Mouse (Mus musculus): ENCODE measurements at regions not wholly inside any gene's neighbourhood (a gene's known extent, or its start where the extent isn't known, plus 50 kb on each side); places are given as distances from the start of the nearest gene placed in this dataset.

DNA sequence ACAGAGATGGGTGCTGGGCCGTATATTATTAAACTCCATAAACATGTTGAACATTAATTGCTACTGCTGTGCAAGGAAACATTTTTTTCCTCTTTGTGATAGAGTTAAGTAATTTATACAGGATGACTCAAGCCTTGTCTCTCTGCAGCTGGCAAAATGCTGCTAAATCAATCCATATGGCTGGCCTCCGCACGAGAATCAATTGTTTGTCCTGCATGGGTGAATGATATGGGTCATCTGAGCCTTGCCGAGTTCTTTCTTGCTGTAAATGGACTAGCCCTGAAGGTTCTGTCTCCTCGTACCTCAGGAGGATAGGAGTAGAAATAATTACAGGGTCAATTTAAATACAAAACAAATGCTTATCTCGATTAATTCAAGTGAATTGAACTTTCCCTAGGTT lies 591.6 kb downstream of the Slc4a3 start:
- WGBS, result 17% methylated on average over 6 of the region's 6 CpGs
- Histone ChIP-seq H3K4me2 (ENCODE audit: low read depth, low read length) (no peak overlapping the region), H3K4me3 (ENCODE audit: low read depth, low read length) (no peak overlapping the region), H3K4me1 (ENCODE audit: control insufficient read depth, insufficient read depth, low read length) (no peaks in the 10 kb centered on the region; the same call in 1 of the 2 replicates), H3K27me3 (ENCODE audit: control insufficient read depth, insufficient read depth, low read length) (no peaks in the 10 kb centered on the region), H3K9me3 (ENCODE audit: control insufficient read depth, low read length) (no peaks in the 10 kb centered on the region), H3K27ac (ENCODE audit: low read depth, low read length) (no peak overlapping the region), H3K36me3 (ENCODE audit: control insufficient read depth, insufficient read depth, low read length) (no peaks in the 10 kb centered on the region), H3K9ac (replicated peaks; ENCODE audit: low read depth, low read length) (no peak overlapping the region)
- ATAC-seq (ENCODE audit: low read depth), result no peak; the same call in 1 of the 2 replicates

DNA sequence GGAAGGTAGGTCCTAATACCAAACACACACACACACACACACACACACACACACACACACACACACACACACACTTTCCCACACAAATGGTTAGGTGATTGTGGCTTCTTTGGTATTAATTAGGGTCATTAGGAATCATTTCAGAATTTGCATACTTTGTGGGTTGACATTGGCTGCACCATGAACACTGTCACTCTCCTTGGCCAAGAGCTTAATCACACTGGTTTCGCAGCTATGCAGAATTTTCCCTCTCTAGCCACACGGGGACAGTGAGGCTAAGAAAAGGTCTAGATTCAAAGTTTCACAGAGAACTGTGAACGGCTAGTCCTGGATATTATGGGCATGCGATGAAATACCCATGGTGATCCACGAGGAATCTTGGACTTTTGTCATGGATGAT lies 597.5 kb downstream of the Slc4a3 start:
- Histone ChIP-seq H3K27ac (ENCODE audit: low read depth, low read length) (no peak overlapping the region), H3K4me2 (ENCODE audit: low read depth, low read length) (no peak overlapping the region), H3K36me3 (ENCODE audit: control insufficient read depth, insufficient read depth, low read length) (no peaks in the 10 kb centered on the region), H3K4me1 (ENCODE audit: control insufficient read depth, insufficient read depth, low read length) (no peaks in the 10 kb centered on the region), H3K27me3 (ENCODE audit: control insufficient read depth, insufficient read depth, low read length) (no peaks in the 10 kb centered on the region), H3K9ac (replicated peaks; ENCODE audit: low read depth, low read length) (no peak overlapping the region), H3K4me3 (ENCODE audit: low read depth, low read length) (no peak overlapping the region), H3K9me3 (ENCODE audit: control insufficient read depth, low read length) (no peaks in the 10 kb centered on the region)
- ATAC-seq (ENCODE audit: low read depth), result no peak
- WGBS, result 76% methylated on average over 5 of the region's 5 CpGs

DNA sequence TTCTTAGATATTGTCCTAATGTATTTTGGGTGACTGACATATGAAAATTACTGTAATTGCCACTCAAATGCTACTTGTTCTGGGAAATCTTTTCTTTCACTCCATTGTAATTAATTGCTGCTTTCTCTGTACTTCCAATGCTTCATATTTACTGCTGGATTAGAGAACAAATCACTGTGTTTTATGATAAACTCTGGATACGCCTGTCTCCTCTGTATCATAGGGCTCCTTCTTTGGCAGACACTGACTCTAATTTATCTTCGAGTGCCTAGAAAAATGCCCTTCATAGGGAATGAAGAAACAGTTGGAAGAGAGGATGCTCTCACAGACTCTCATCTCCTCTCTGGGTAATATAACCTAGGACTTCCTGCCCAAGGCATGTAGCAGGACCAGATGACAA lies 602.9 kb downstream of the Slc4a3 start:
- Histone ChIP-seq H3K9ac (replicated peaks; ENCODE audit: low read depth, low read length) (no peak overlapping the region), H3K4me2 (ENCODE audit: low read depth, low read length) (no peak overlapping the region), H3K27me3 (ENCODE audit: control insufficient read depth, insufficient read depth, low read length) (no peaks in the 10 kb centered on the region), H3K27ac (ENCODE audit: low read depth, low read length) (no peak overlapping the region), H3K4me1 (ENCODE audit: control insufficient read depth, insufficient read depth, low read length) (no peaks in the 10 kb centered on the region), H3K9me3 (ENCODE audit: control insufficient read depth, low read length) (no peaks in the 10 kb centered on the region), H3K4me3 (ENCODE audit: low read depth, low read length) (no peak overlapping the region), H3K36me3 (ENCODE audit: control insufficient read depth, insufficient read depth, low read length) (no peaks in the 10 kb centered on the region)
- no peak for ATAC-seq (ENCODE audit: low read depth)
- WGBS, result 84% methylated on average over 2 of the region's 2 CpGs

DNA sequence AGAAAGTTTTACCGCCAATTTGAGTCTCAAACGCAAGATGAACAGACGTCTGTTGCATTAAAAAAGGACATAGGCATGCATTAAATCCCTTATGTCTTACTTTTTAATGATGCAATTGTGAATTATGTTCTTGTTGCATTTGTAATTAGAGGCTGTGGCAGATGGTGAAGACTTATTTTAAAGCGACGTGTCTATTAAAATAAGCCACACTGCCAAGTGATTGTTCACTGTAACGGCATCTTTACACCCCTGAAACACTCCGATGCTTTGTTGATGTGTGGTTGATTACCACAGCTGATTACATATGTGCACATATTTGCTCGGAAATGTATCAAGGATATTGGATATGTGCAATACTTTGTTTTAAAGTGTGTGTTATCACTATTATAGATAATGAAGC lies 610.2 kb downstream of the Slc4a3 start:
- Histone ChIP-seq H3K4me1 (ENCODE audit: control insufficient read depth, insufficient read depth, low read length) (no peaks in the 10 kb centered on the region), H3K36me3 (ENCODE audit: control insufficient read depth, insufficient read depth, low read length) (no peaks in the 10 kb centered on the region), H3K4me3 (ENCODE audit: low read depth, low read length) (no peak overlapping the region), H3K9me3 (ENCODE audit: control insufficient read depth, low read length) (no peaks in the 10 kb centered on the region), H3K9ac (replicated peaks; ENCODE audit: low read depth, low read length) (no peak overlapping the region), H3K27me3 (ENCODE audit: control insufficient read depth, insufficient read depth, low read length) (no peaks in the 10 kb centered on the region), H3K27ac (ENCODE audit: low read depth, low read length) (no peak overlapping the region), H3K4me2 (ENCODE audit: low read depth, low read length) (no peak overlapping the region)
- no peak for ATAC-seq (ENCODE audit: low read depth)
- 43% methylated on average over 8 of the region's 8 CpGs for WGBS

DNA sequence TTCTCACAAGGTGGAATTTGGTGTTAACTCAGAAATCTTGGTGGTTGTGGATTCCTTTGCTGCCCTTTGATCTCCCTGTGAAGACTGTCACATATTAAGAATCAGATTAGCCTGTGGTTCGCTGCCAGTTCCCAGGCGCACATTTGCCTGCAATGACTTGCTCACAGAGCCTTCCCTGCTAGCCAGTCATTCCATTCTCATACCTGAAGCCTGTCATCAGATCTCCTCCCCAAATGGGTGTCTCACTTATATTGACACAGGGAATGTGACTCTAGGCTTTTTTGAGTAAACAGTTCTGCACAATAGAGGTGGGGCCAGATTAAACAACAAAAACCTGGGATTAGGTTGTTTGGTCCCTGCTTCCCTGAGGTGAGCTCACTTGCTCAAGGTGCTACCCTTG lies 621.4 kb downstream of the Slc4a3 start:
- no peaks in the 10 kb centered on the region for H3K27me3 ChIP-seq (ENCODE audit: control insufficient read depth, insufficient read depth, low read length)
- H3K9me3 ChIP-seq (ENCODE audit: control insufficient read depth, low read length), result no peaks in the 10 kb centered on the region
- no peak overlapping the region for H3K4me2 ChIP-seq (ENCODE audit: low read depth, low read length)
- H3K9ac ChIP-seq (replicated peaks; ENCODE audit: low read depth, low read length), result no peak overlapping the region
- H3K4me3 ChIP-seq (ENCODE audit: low read depth, low read length), result no peak overlapping the region
- H3K4me1 ChIP-seq (ENCODE audit: control insufficient read depth, insufficient read depth, low read length), result no peaks in the 10 kb centered on the region
- no peak for ATAC-seq (ENCODE audit: low read depth)
- no peaks in the 10 kb centered on the region for H3K36me3 ChIP-seq (ENCODE audit: control insufficient read depth, insufficient read depth, low read length)
- 79% methylated on average over 2 of the region's 2 CpGs for WGBS
- H3K27ac ChIP-seq (ENCODE audit: low read depth, low read length), result no peak overlapping the region

DNA sequence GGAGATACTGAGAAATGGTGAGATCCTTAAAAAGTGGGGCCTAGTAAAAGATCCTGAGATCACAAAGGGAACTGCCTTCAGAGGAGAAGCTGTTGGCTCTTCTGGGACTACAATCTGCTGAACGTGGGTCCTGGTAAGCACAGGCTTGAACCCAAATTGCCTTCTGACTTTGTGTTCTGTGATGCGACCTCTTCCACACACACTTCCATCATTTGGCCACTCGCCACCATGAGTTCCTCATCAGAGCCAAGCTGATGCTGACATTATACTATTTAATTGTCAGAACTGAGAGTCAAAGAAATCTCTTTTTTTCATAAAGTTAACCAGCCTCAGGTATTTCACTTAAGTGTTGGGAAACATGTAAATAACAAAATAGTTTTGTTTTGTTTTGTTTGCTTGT lies 635.1 kb downstream of the Slc4a3 start:
- no peaks in the 10 kb centered on the region for H3K4me1 ChIP-seq (ENCODE audit: control insufficient read depth, insufficient read depth, low read length)
- no peaks in the 10 kb centered on the region for H3K27me3 ChIP-seq (ENCODE audit: control insufficient read depth, insufficient read depth, low read length)
- H3K9ac ChIP-seq (replicated peaks; ENCODE audit: low read depth, low read length), result no peak overlapping the region
- no peaks in the 10 kb centered on the region for H3K9me3 ChIP-seq (ENCODE audit: control insufficient read depth, low read length)
- no peaks in the 10 kb centered on the region for H3K36me3 ChIP-seq (ENCODE audit: control insufficient read depth, insufficient read depth, low read length)
- ATAC-seq (ENCODE audit: low read depth), result no peak
- no peak overlapping the region for H3K27ac ChIP-seq (ENCODE audit: low read depth, low read length)
- H3K4me3 ChIP-seq (ENCODE audit: low read depth, low read length), result no peak overlapping the region
- WGBS, result 82% methylated on average over 3 of the region's 3 CpGs
- no peak overlapping the region for H3K4me2 ChIP-seq (ENCODE audit: low read depth, low read length)

DNA sequence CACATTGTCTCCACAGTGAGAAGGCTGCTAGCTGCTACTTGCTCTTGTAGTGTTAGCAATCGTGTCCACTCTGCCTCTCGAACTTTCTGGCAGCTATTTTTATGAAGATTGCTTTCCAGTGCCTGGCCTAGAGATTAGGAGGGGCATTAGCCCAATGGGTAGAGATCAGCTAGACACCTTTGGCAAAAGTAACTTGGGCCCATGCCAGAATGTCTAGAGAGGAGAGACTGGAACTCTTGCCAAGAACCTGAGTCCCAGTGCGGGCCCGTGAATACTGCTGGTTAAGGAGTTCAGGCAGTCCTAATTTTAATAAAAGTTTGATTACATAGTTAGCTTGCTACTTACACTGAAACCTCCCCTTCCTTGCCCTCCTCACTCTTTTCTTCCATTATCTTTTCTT lies 648.8 kb downstream of the Slc4a3 start:
- Histone ChIP-seq H3K27ac (ENCODE audit: low read depth, low read length) (no peak overlapping the region), H3K4me2 (ENCODE audit: low read depth, low read length) (no peak overlapping the region), H3K9me3 (ENCODE audit: control insufficient read depth, low read length) (no peaks in the 10 kb centered on the region), H3K27me3 (ENCODE audit: control insufficient read depth, insufficient read depth, low read length) (no peaks in the 10 kb centered on the region), H3K9ac (replicated peaks; ENCODE audit: low read depth, low read length) (no peak overlapping the region), H3K4me3 (ENCODE audit: low read depth, low read length) (no peak overlapping the region), H3K4me1 (ENCODE audit: control insufficient read depth, insufficient read depth, low read length) (no peaks in the 10 kb centered on the region), H3K36me3 (ENCODE audit: control insufficient read depth, insufficient read depth, low read length) (no peaks in the 10 kb centered on the region)
- WGBS, result 76% methylated on average over 4 of the region's 4 CpGs
- ATAC-seq (ENCODE audit: low read depth), result no peak

DNA sequence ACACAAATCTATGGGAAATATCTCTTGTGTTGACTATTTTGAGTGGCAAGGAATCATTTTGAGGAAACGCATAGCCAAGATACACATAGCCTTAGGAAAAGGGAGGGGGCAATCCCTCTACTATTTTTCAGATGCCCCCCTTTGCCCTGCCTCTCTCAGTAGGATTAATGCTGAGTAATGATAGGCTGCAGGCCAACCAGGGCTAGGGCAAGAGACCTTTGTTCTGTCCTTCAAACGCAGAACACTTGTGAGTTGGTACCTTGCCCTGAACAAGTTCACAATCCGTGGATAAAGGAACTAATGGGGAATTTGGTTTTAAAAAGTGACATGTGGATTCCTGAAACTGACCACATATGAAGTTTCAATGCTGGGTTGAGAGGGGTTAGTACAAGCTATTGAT lies 651.6 kb downstream of the Slc4a3 start:
- H3K4me1 ChIP-seq (ENCODE audit: control insufficient read depth, insufficient read depth, low read length), result no peaks in the 10 kb centered on the region
- no peaks in the 10 kb centered on the region for H3K27me3 ChIP-seq (ENCODE audit: control insufficient read depth, insufficient read depth, low read length)
- ATAC-seq (ENCODE audit: low read depth), result no peak
- H3K9me3 ChIP-seq (ENCODE audit: control insufficient read depth, low read length), result no peaks in the 10 kb centered on the region
- H3K4me3 ChIP-seq (ENCODE audit: low read depth, low read length), result no peak overlapping the region
- H3K27ac ChIP-seq (ENCODE audit: low read depth, low read length), result no peak overlapping the region
- no peak overlapping the region for H3K9ac ChIP-seq (replicated peaks; ENCODE audit: low read depth, low read length)
- H3K36me3 ChIP-seq (ENCODE audit: control insufficient read depth, insufficient read depth, low read length), result no peaks in the 10 kb centered on the region
- no peak overlapping the region for H3K4me2 ChIP-seq (ENCODE audit: low read depth, low read length)
- 91% methylated on average over 3 of the region's 3 CpGs for WGBS

DNA sequence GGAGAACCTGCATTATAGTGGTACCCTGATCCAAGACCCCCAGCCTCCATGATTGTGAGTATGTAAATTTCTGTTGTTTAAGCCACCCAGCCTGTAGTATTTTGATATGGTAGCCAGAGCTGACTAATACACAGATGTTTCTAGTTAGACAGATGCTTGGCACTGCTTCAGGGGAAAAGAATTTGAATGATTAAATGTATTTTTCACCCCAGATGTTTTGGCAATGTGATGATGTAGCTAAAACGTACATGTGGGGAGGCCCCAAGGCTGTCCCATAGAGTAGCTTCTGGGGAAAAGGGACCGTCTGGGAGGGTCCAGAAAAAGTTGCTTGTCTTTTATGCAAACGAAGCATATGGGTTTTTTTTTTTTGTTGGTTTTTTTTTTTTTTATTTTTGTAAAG lies 654.8 kb downstream of the Slc4a3 start:
- WGBS, result 71% methylated on average over 3 of the region's 3 CpGs
- Histone ChIP-seq H3K27me3 (ENCODE audit: control insufficient read depth, insufficient read depth, low read length) (no peaks in the 10 kb centered on the region), H3K9ac (replicated peaks; ENCODE audit: low read depth, low read length) (no peak overlapping the region), H3K36me3 (ENCODE audit: control insufficient read depth, insufficient read depth, low read length) (no peaks in the 10 kb centered on the region), H3K4me3 (ENCODE audit: low read depth, low read length) (no peak overlapping the region), H3K9me3 (ENCODE audit: control insufficient read depth, low read length) (no peaks in the 10 kb centered on the region), H3K4me2 (ENCODE audit: low read depth, low read length) (no peak overlapping the region), H3K4me1 (ENCODE audit: control insufficient read depth, insufficient read depth, low read length) (no peaks in the 10 kb centered on the region), H3K27ac (ENCODE audit: low read depth, low read length) (no peak overlapping the region)
- no peak for ATAC-seq (ENCODE audit: low read depth)

DNA sequence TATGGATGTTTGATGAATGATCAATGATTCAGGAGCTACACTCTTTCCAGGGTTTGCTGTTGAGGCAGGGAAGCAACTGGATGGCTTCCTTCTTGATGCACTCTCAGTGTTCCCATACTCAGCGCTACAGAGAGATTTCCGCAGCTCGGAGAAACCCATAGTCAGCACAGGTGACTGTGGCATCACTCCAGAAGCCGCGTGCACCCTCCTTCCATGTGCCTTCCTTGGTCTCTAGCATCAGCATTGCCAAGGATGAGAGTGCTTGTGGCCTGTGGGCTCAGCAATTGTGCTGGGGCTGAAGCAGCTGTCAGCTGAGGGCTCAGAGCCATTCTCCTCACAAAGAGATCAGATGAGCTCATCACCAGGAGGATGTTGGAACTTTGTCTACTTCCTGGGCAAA lies 666.4 kb downstream of the Slc4a3 start:
- no peaks in the 10 kb centered on the region for H3K9me3 ChIP-seq (ENCODE audit: control insufficient read depth, low read length)
- ATAC-seq (ENCODE audit: low read depth), result no peak
- no peak overlapping the region for H3K4me3 ChIP-seq (ENCODE audit: low read depth, low read length)
- no peak overlapping the region for H3K4me2 ChIP-seq (ENCODE audit: low read depth, low read length)
- H3K4me1 ChIP-seq (ENCODE audit: control insufficient read depth, insufficient read depth, low read length), result no peaks in the 10 kb centered on the region
- WGBS, result 94% methylated on average over 5 of the region's 5 CpGs
- no peak overlapping the region for H3K27ac ChIP-seq (ENCODE audit: low read depth, low read length)
- H3K36me3 ChIP-seq (ENCODE audit: control insufficient read depth, insufficient read depth, low read length), result no peaks in the 10 kb centered on the region
- H3K27me3 ChIP-seq (ENCODE audit: control insufficient read depth, insufficient read depth, low read length), result no peaks in the 10 kb centered on the region
- no peak overlapping the region for H3K9ac ChIP-seq (replicated peaks; ENCODE audit: low read depth, low read length)
